Mouse (Mus musculus): ENCODE measurements around the gene Amd1. TPM values are rescaled to one million over a fixed set of nuclear protein-coding genes. Genes with fewer than 3 reads are reported as not detected.

Gene Amd1
- polyA plus RNA-seq (2014; fragmentation: Illumina TruSeq; extraction: RNeasy Lipid Tissue Mini Kit (QIAGEN cat#74804); ENCODE audit: low replicate concordance) = 90.3 TPM

GRCm38 (mm10) chr10:40302140-40302985 is at the start of gene Amd1:
Gene Amd1, minus strand, starts transcription at chr10:40302186.

GRCm38 (mm10) chr10:40339351-40339964 is 37.5 kb upstream of the Amd1 start, which contains the start of gene Cdk19:
Gene Cdk19, plus strand, starts transcription at chr10:40339564.

DNA sequence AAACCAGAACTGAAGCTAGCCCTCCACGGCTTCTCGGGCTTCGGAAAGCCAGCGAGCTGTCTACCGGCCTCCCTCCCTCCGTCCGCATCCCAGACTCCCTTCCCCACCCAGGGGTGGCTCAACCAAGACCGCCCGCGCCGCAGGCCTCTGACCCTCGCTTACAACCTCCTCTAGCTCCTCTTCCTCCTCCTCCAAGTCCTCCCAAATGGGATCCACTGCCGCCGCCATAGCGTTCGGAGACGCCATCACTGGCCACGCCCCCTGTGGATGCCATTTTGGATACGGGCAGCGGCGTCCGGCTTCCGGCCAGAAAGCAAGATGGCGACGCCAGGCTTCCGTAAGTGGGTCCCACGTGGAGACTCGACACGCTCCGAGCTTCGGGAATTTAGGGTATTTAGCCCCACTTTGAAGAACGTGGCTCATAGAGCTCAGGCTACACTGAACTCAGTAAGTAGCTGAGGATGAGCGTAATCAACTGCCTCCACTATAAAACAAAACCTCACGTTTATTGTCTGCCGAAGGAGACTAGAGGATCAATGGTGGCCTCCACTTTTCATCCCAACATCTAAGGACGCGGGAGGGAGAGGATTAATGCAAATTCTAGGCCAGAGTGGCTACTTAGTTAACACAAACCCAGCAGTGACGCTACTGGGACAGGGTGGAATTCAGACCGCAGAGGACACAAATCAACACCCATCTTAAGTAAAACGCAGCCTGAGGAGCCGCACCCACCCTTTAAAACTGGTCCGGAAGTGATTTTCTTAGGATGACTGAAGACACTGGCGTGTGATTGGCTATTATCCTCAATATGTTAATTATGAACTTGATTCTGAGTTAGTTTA is 44.4 kb downstream of the Amd1 start, which contains the start of gene Gtf3c6:
Gtf3c6 (minus strand) TSS at position 695 of the 842 bp plus-strand sequence.

GRCm38 (mm10) chr10:40246374-40247165 is 55.4 kb downstream of the Amd1 start, which contains the start of gene Rpf2:
Gene Rpf2, minus strand, starts transcription at chr10:40247036.

Other genes with a start within 250 kb of the Amd1 start
- gene Slc16a10, start 159.9 kb downstream of the Amd1 start, polyA plus RNA-seq (2014; fragmentation: Illumina TruSeq; extraction: RNeasy Lipid Tissue Mini Kit (QIAGEN cat#74804); ENCODE audit: low replicate concordance) = 208 TPM
- gene Rpf2, start 55.1 kb downstream of the Amd1 start, polyA plus RNA-seq (2014; fragmentation: Illumina TruSeq; extraction: RNeasy Lipid Tissue Mini Kit (QIAGEN cat#74804); ENCODE audit: low replicate concordance) = 57.5 TPM
- gene Gtf3c6, start 44.1 kb downstream of the Amd1 start, polyA plus RNA-seq (2014; fragmentation: Illumina TruSeq; extraction: RNeasy Lipid Tissue Mini Kit (QIAGEN cat#74804); ENCODE audit: low replicate concordance) = 53.8 TPM
- gene Cdk19, start 37.4 kb upstream of the Amd1 start, polyA plus RNA-seq (2014; fragmentation: Illumina TruSeq; extraction: RNeasy Lipid Tissue Mini Kit (QIAGEN cat#74804); ENCODE audit: low replicate concordance) = 12.4 TPM

All from small intestine, adult 10 weeks (tissue).